ENCODE assay signal across 16 mouse cellular contexts in genomic region chr17:58938598-58938997, GRCm38 (mm10). TPM values are rescaled to one million over a fixed set of nuclear protein-coding genes. Genes with fewer than 3 reads are reported as not detected.
DNase-seq lines count a peak whose midpoint lies in the region; ATAC-seq lines count a peak whose summit lies in the region.
"Had no signal": no experiment of that assay in that cellular context is flagged by ENCODE, and none has a peak within 500 bp of the region (broad histone marks: within the 10 kb centered on the region; RNA-seq: fewer than 3 reads in every experiment).

No protein-coding gene starts in this region.

- intact Hi-C loops in heart, postnatal 14 days (cut with DNase I), result no loop called here

- DNase-seq in A20 (ENCODE audit: low read depth, low spot score), result peak; percentile 58
- no peak for DNase-seq in Muller cell, postnatal 12 days (ENCODE audit: inconsistent ontology term)
- no peak for DNase-seq in heart, postnatal 14 days
- no peak for DNase-seq in gastrocnemius, postnatal 10 days
- DNase-seq: adrenal gland, adult 8-10 months; adrenal gland, postnatal 14 days; adrenal gland, postnatal 36 days; cerebellum, adult 11-12 months; cerebellum, adult 2 months; cerebellum, adult 9-10 months; cerebellum, postnatal 10 days; cerebellum, postnatal 25 days; embryo, embryonic 11 days; forebrain, postnatal 0 days had no signal

- 0 out of 2 replicates have a peak, but pooled peaks have one; percentile 39 for ATAC-seq in common myeloid progenitor, adult 5-6 weeks (replicated peaks; ENCODE audit: low read depth, poor library complexity, severe bottlenecking)
- ATAC-seq in megakaryocyte progenitor cell, adult 5-6 weeks (replicated peaks; ENCODE audit: poor library complexity), result peak; percentile 49
- ATAC-seq: forebrain, postnatal 0 days had no signal

RNA-seq across cellular contexts. Expression of gene Pdzph1, which starts 52.6 kb away (rescaled TPM):
- total RNA-seq in common myeloid progenitor, adult 5-6 weeks (2017), result 0.34 and 4.0 TPM in 2 replicates
- total RNA-seq in megakaryocyte progenitor cell, adult 5-6 weeks (2015), result 0.30 and 1.7 TPM in 2 replicates
- total RNA-seq in megakaryocyte progenitor cell, adult 5-6 weeks (2017), result not detected in 2 replicates
- not detected for total RNA-seq in heart, postnatal 14 days (2021)
- total RNA-seq in gastrocnemius, postnatal 10 days (2021), result not detected
